Mouse (Mus musculus) cerebellum, adult 18-20 months (tissue): ENCODE data around the gene Meiob.

Experiments used
- DNase-seq, 2 experiments: peaks; one replicate each; pipeline ENCODE4 v3.0.0; 2021

Meiob gene

GRCm38 (mm10) chr17:24803952-24804951, at the start of gene Meiob:
Gene Meiob, plus strand, starts transcription at chr17:24804289.
- peak; percentile 28 to 31 for DNase-seq

- no peak for DNase-seq
Observed at GRCm38 (mm10) chr17:24757394-24757793, 46.7 kb upstream of the Meiob start.

- DNase-seq = no peak
Observed at GRCm38 (mm10) chr17:24761121-24761520, 43.0 kb upstream of the Meiob start.

GRCm38 (mm10) chr17:24765016-24765905, 38.8 kb upstream of the Meiob start:
- no peak for DNase-seq

- no peak for DNase-seq
Observed at GRCm38 (mm10) chr17:24766266-24766875, 37.7 kb upstream of the Meiob start.

- no peak for DNase-seq
Observed at GRCm38 (mm10) chr17:24769146-24769545, 34.9 kb upstream of the Meiob start.

GRCm38 (mm10) chr17:24773241-24773640, 30.8 kb upstream of the Meiob start:
- DNase-seq = no peak

GRCm38 (mm10) chr17:24775173-24775572, 28.9 kb upstream of the Meiob start:
- DNase-seq = no peak

- DNase-seq = no peak
Observed at GRCm38 (mm10) chr17:24777073-24777472, 27.0 kb upstream of the Meiob start.

GRCm38 (mm10) chr17:24780821-24781220, 23.3 kb upstream of the Meiob start:
- no peak for DNase-seq

GRCm38 (mm10) chr17:24792190-24792589, 11.9 kb upstream of the Meiob start:
- DNase-seq = no peak

GRCm38 (mm10) chr17:24794791-24795190, 9.3 kb upstream of the Meiob start:
- DNase-seq = peak; percentile 4 to 7

GRCm38 (mm10) chr17:24796969-24797368, 7.1 kb upstream of the Meiob start:
- DNase-seq = no peak

GRCm38 (mm10) chr17:24798229-24798628, 5.9 kb upstream of the Meiob start:
- no peak for DNase-seq

GRCm38 (mm10) chr17:24799476-24799875, 4.6 kb upstream of the Meiob start:
- DNase-seq = no peak

- DNase-seq = no peak
Observed at GRCm38 (mm10) chr17:24800524-24800923, 3.6 kb upstream of the Meiob start.

- no peak for DNase-seq
Observed at GRCm38 (mm10) chr17:24811211-24811610, 7.1 kb downstream of the Meiob start.

GRCm38 (mm10) chr17:24812215-24812614, 8.1 kb downstream of the Meiob start:
- no peak for DNase-seq

GRCm38 (mm10) chr17:24815256-24815655, 11.2 kb downstream of the Meiob start:
- DNase-seq = no peak

GRCm38 (mm10) chr17:24817503-24817902, 13.4 kb downstream of the Meiob start:
- no peak for DNase-seq

- DNase-seq = no peak
Observed at GRCm38 (mm10) chr17:24818172-24818571, 14.1 kb downstream of the Meiob start.

GRCm38 (mm10) chr17:24819469-24819868, 15.4 kb downstream of the Meiob start:
- DNase-seq = no peak
